Mouse (Mus musculus): ENCODE data around the gene Fabp7.

The Fabp7 gene

GRCm38 (mm10) chr10:57784876-57785150 is at the start of gene Fabp7:
Fabp7 (plus strand) TSS chr10:57784881.
- DNase-seq, result no peak

GRCm38 (mm10) chr10:57740733-57741132 is 43.9 kb upstream of the Fabp7 start:
- no peak for DNase-seq

GRCm38 (mm10) chr10:57741351-57741750 is 43.3 kb upstream of the Fabp7 start:
- no peak for DNase-seq

- no peak for DNase-seq
These were observed 41.6 kb upstream of the Fabp7 start for GRCm38 (mm10) chr10:57743045-57743444.

GRCm38 (mm10) chr10:57743606-57744016 is 41.1 kb upstream of the Fabp7 start:
- DNase-seq, result peak; percentile 51

GRCm38 (mm10) chr10:57744128-57744765 is 40.4 kb upstream of the Fabp7 start:
- no peak for DNase-seq

- DNase-seq, result no peak
These were observed 39.2 kb upstream of the Fabp7 start for GRCm38 (mm10) chr10:57745452-57745851.

- DNase-seq, result no peak
These were observed 37.6 kb upstream of the Fabp7 start for GRCm38 (mm10) chr10:57747127-57747526.

GRCm38 (mm10) chr10:57753343-57753742 is 31.3 kb upstream of the Fabp7 start:
- peak; percentile 52 for DNase-seq

- DNase-seq, result no peak
These were observed 29.4 kb upstream of the Fabp7 start for GRCm38 (mm10) chr10:57755201-57755736.

- no peak for DNase-seq
These were observed 25.7 kb upstream of the Fabp7 start for GRCm38 (mm10) chr10:57758999-57759398.

GRCm38 (mm10) chr10:57760694-57761093 is 24.0 kb upstream of the Fabp7 start:
- DNase-seq, result no peak

GRCm38 (mm10) chr10:57763044-57763443 is 21.6 kb upstream of the Fabp7 start:
- DNase-seq, result no peak

- no peak for DNase-seq
These were observed 1.2 kb upstream of the Fabp7 start for GRCm38 (mm10) chr10:57783289-57784130.

GRCm38 (mm10) chr10:57784131-57784875 is 378 bp upstream of the Fabp7 start:
- peak; percentile 19 for DNase-seq

GRCm38 (mm10) chr10:57785552-57785951 is 871 bp downstream of the Fabp7 start:
- DNase-seq, result no peak

- no peak for DNase-seq
These were observed 8.3 kb downstream of the Fabp7 start for GRCm38 (mm10) chr10:57792957-57793356.

- peak; percentile 9 for DNase-seq
These were observed 9.3 kb downstream of the Fabp7 start, which contains the start of gene Smpdl3a for GRCm38 (mm10) chr10:57794018-57794417. Smpdl3a (plus strand) TSS chr10:57794335.

GRCm38 (mm10) chr10:57794491-57795461 is 10.1 kb downstream of the Fabp7 start:
- DNase-seq, result peak; percentile 68

GRCm38 (mm10) chr10:57795542-57795941 is 10.9 kb downstream of the Fabp7 start:
- DNase-seq, result peak; percentile 27

GRCm38 (mm10) chr10:57796057-57796456 is 11.4 kb downstream of the Fabp7 start:
- DNase-seq, result peak; percentile 44

- DNase-seq, result no peak
These were observed 14.8 kb downstream of the Fabp7 start for GRCm38 (mm10) chr10:57799486-57799885.
